Mouse (Mus musculus) midbrain, embryonic 12.5 days (tissue): ENCODE results near the gene Rrm1. TPM values are rescaled to one million over a fixed set of nuclear protein-coding genes. Genes with fewer than 3 reads are reported as not detected.
A peak's percentile ranks its signal among the peaks of the same experiment; 100 is the strongest.

Experiments
- ATAC-seq: fragments of 200-750 bp; cut with Nextera tagmentation; 2 replicates; pipeline ENCODE4 v1.8.0; 2017; ENCODE audit warnings: low read depth, moderate TSS enrichment, moderate library complexity; ENCODE audit not compliant: low FRiP score
- H3K27ac ChIP-seq: fragments of 300-500 bp; sonication (generic); replicated peaks from 2 replicates; pipeline ENCODE4 v1.5.1; 2016; ENCODE audit warnings: mild to moderate bottlenecking
- H3K27me3 ChIP-seq: fragments of 300-500 bp; sonication (generic); 2 replicates; pipeline ENCODE4 v1.6.1; 2016; ENCODE audit warnings: mild to moderate bottlenecking
- H3K36me3 ChIP-seq: fragments of 300-500 bp; sonication (generic); 2 replicates; pipeline ENCODE4 v1.6.1; 2016
- H3K4me1 ChIP-seq: fragments of 300-500 bp; sonication (generic); 2 replicates; pipeline ENCODE4 v1.6.1; 2016
- H3K4me2 ChIP-seq: fragments of 300-500 bp; sonication (generic); replicated peaks from 2 replicates; pipeline ENCODE4 v1.6.1; 2016; ENCODE audit warnings: mild to moderate bottlenecking, moderate library complexity
- H3K4me3 ChIP-seq: fragments of 300-500 bp; sonication (generic); 2 replicates; pipeline ENCODE4 v1.5.1; 2016; ENCODE audit warnings: mild to moderate bottlenecking
- H3K9ac ChIP-seq: fragments of 300-500 bp; sonication (generic); replicated peaks from 2 replicates; pipeline ENCODE4 v1.6.1; 2016; ENCODE audit warnings: mild to moderate bottlenecking, moderate library complexity
- H3K9me3 ChIP-seq: fragments of 300-500 bp; sonication (generic); 2 replicates; pipeline ENCODE4 v1.6.1; 2016; ENCODE audit warnings: mild to moderate bottlenecking
- WGBS: fragments of 180-500 bp; shearing (Covaris S2); methylation state at CpG from one replicate; pipeline ENCODE4 v1.1.7; 2016; 5-methylcytosine and 5-hydroxymethylcytosine counted together
- polyA plus RNA-seq: library from polyadenylated mRNA; unstranded; fragments of >200 nt; fragmentation: Nextera tagmentation; extraction: Ambion mirVana; gene quantifications from 2 replicates; pipeline ENCODE4 v1.2.1, GENCODE M21; 2016

Rrm1 gene
- polyA plus RNA-seq, 1 experiment from 2014 or later = 169 TPM

DNA sequence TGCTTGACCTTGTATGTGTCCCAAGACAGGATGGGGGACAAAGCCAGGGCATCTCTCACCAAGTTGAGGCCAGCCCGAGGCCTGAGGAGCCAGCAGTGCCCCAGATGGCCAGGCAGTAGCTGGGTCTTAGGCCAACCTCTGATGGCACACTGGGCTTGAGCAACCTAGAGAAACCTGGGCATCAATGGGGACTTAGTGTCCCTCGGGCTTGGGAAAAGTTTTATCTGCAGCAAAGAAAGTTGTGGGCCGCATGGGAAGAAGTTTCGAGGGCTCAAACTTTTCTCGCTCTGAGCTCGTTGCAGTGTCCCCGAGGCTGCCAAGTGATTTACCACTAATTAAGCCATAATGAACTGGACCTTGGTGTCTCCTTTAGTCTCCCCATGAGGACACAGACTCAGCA lies 68.2 kb downstream of the Rrm1 start:
- no peak overlapping the region for H3K27ac ChIP-seq
- H3K9me3 ChIP-seq = no peaks in the 10 kb centered on the region
- peaks cover 25% of the 10 kb centered on the region for H3K27me3 ChIP-seq
- H3K4me3 ChIP-seq = no peak overlapping the region
- no peak for ATAC-seq
- no peaks in the 10 kb centered on the region for H3K36me3 ChIP-seq
- no peak overlapping the region for H3K4me2 ChIP-seq
- H3K4me1 ChIP-seq = 0 out of 2 replicates have a peak, but pooled peaks cover 3% of the 10 kb centered on the region
- no peak overlapping the region for H3K9ac ChIP-seq
- 75% methylated on average over 7 of the region's 7 CpGs for WGBS

DNA sequence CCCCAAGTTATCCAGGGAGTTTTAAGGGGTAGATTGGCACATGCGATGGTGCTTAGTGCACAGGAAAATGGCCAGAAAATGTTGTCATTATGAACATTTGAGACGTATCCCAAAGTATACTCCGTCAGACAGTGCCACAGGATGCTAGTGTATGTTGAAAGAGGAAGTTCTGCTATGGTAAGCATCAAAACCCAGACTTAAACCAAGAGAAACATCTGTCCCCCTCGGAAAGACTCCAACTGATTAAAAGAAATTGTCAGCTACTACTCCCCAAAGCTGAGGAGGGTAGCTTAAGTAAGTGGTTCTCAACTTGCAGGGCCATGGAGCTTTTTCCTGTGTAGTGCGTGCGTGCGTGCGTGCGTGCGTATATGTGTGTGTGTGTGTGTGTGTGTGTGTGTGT lies 70.4 kb downstream of the Rrm1 start:
- ATAC-seq = no peak
- H3K36me3 ChIP-seq = no peaks in the 10 kb centered on the region
- H3K4me3 ChIP-seq = no peak overlapping the region
- no peak overlapping the region for H3K9ac ChIP-seq
- H3K27ac ChIP-seq = no peak overlapping the region
- 93% methylated on average over 10 of the region's 10 CpGs for WGBS
- peaks cover 25% of the 10 kb centered on the region for H3K27me3 ChIP-seq
- H3K4me1 ChIP-seq = 0 out of 2 replicates have a peak, but pooled peaks cover 3% of the 10 kb centered on the region
- H3K4me2 ChIP-seq = no peak overlapping the region
- H3K9me3 ChIP-seq = no peaks in the 10 kb centered on the region

DNA sequence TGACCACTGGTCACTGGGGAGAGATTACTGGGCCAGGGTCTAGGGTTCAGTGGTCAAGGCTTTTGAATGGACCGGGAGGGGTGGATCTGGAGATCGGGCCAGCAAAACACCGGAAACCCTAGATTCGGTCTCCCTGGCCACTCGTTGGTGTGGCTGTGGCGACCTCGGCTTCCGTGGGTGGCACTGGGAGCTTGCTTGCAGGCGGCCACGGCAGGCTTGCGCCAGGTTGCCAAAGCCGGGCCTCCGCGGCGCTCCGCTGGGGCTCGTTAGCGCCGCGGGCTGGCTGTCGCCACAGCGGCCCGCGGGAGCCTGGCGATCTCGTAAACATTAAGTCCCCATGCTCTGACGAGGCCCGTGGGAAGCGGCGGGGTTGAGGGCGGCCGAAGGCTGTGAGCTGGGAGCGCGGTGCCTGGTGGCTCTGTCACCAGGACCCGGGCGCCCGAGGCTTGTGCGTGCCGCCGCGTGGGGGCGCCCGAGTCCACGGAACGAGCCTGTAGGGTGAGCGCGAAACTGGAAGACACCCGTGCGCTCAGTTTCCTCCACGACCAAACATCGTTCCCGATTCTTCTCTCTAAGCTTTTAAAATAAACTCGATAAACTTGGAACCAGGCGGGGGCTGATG lies 71.4 kb downstream of the Rrm1 start:
- Histone ChIP-seq H3K4me2 (peak overlapping the region; percentile 84), H3K9me3 (no peaks in the 10 kb centered on the region), H3K4me1 (0 out of 2 replicates have a peak, but pooled peaks cover 3% of the 10 kb centered on the region), H3K27ac (no peak overlapping the region), H3K4me3 (peak overlapping the region; percentile 53), H3K9ac (peak overlapping the region; percentile 75), H3K27me3 (peaks cover 25% of the 10 kb centered on the region), H3K36me3 (no peaks in the 10 kb centered on the region)
- ATAC-seq = peak; percentile 95
- under 1% methylated on average over 54 of the region's 54 CpGs for WGBS

DNA sequence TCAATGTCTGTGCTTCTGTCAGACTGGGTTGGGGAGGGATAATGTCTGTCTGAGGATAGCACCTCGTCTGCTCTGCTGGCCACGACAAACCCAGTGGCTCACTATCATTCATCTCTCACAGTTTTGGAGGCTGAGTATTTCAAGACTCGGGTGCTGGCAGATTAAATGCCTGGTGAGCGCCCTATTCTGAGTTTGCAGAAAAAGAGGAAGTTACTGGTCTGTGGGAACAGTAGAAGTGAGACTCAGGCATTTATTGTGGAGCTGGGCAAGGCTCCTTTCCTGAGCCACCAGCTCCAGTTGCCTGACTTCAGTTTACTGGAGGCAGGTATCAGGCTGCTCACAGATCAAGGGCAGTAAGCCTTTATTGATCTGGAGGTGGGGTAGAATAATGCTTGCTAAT lies 72.6 kb downstream of the Rrm1 start:
- Histone ChIP-seq H3K9ac (no peak overlapping the region), H3K27me3 (peaks cover 25% of the 10 kb centered on the region), H3K4me3 (no peak overlapping the region), H3K4me2 (no peak overlapping the region), H3K4me1 (0 out of 2 replicates have a peak, but pooled peaks cover 3% of the 10 kb centered on the region), H3K36me3 (no peaks in the 10 kb centered on the region), H3K9me3 (no peaks in the 10 kb centered on the region), H3K27ac (no peak overlapping the region)
- no peak for ATAC-seq
- WGBS = 84% methylated on average over 4 of the region's 4 CpGs

DNA sequence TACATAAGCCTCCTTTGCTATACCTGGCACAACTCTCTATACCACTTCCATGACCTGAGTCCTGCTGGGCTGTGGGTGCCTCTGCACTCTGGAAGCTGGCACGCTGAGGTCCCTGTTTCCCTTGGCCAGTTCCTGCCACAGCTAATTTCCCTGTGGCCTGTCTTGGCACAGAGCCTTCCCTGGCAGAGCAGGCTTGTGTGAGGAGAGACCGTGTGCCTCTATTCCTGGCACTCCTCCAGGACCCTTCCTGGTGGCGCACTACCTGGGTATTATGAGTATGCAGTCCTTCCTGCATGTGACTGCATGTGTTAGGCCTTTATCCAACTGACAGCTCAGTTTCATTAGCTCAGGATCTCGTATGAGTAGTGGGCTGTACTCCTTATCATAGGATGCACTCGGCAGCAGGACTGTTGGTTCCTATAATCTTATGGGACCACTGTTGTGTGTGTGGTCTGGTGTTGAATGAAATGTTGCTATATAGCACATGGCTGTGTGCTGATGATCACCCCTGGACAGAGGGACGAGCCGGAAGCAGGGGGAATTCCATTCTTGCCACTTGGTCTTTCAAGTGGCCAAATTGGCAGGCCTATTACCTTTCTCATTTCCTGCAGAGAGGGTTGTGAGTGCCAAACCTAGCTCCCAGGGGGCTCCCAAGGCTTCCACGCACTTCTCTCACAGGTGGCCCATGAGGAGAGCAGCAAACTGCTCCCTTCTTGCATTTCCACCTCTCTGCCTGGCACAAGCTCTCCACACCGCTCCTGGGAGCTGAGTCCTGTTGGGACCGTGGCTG lies 75.0 kb downstream of the Rrm1 start:
- WGBS = 83% methylated on average over 10 of the region's 10 CpGs
- Histone ChIP-seq H3K36me3 (no peaks in the 10 kb centered on the region), H3K4me1 (0 out of 2 replicates have a peak, but pooled peaks cover 3% of the 10 kb centered on the region), H3K4me2 (no peak overlapping the region), H3K27ac (no peak overlapping the region), H3K9me3 (no peaks in the 10 kb centered on the region), H3K4me3 (no peak overlapping the region), H3K9ac (no peak overlapping the region), H3K27me3 (peaks cover 21% of the 10 kb centered on the region)
- no peak for ATAC-seq

DNA sequence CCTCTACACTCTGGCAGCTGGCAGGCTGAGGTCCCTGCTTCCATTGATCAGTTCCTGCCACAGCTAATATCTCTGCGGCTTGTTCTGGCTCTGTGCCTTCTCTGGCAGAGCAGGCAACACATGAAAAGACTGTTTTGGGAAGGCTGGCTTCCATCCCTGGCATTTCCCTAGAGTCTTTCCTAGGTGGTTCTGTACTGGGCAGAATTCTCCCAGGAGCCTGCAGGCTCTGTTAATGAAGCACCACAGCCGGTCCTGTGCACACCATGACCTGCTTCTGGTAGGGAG lies 75.5 kb downstream of the Rrm1 start:
- H3K4me3 ChIP-seq = no peak overlapping the region
- H3K36me3 ChIP-seq = no peaks in the 10 kb centered on the region
- no peak overlapping the region for H3K27ac ChIP-seq
- no peak overlapping the region for H3K4me2 ChIP-seq
- no peaks in the 10 kb centered on the region for H3K9me3 ChIP-seq
- no peak overlapping the region for H3K9ac ChIP-seq
- WGBS = 82% methylated on average over 2 of the region's 2 CpGs
- H3K4me1 ChIP-seq = 0 out of 2 replicates have a peak, but pooled peaks cover 3% of the 10 kb centered on the region
- H3K27me3 ChIP-seq = peaks cover 16% of the 10 kb centered on the region
- ATAC-seq = no peak

Other genes with a start within 250 kb of the Rrm1 start
- 43.3 and 45.8 TPM in 2 replicates for gene Nup98, start 231.5 kb upstream of the Rrm1 start, polyA plus RNA-seq
- 49.9 and 50.1 TPM in 2 replicates for gene Pgap2, start 231.5 kb upstream of the Rrm1 start, polyA plus RNA-seq
- 21.6 and 27.0 TPM in 2 replicates for gene Rhog, start 185.6 kb upstream of the Rrm1 start, polyA plus RNA-seq
- gene Stim1, start 173.9 kb upstream of the Rrm1 start, polyA plus RNA-seq = 14.7 and 16.2 TPM in 2 replicates
- 0.46 and 0.80 TPM in 2 replicates for gene Olfr543, start 40.0 kb downstream of the Rrm1 start, polyA plus RNA-seq
- gene Olfr544, start 46.6 kb downstream of the Rrm1 start, polyA plus RNA-seq = 0.20 and 0.24 TPM in 2 replicates
- gene Olfr545, start 57.9 kb downstream of the Rrm1 start, polyA plus RNA-seq = 0.11 and 0.14 TPM in 2 replicates
- not detected in 2 replicates for gene Olfr547, start 93.1 kb downstream of the Rrm1 start, polyA plus RNA-seq
- gene Olfr548-ps1, start 99.2 kb downstream of the Rrm1 start, polyA plus RNA-seq = not detected in 2 replicates
- not detected in 2 replicates for gene Olfr549, start 108.2 kb downstream of the Rrm1 start, polyA plus RNA-seq
- gene Trim21, start 123.8 kb downstream of the Rrm1 start, polyA plus RNA-seq = 0.26 and 0.94 TPM in 2 replicates
- not detected in 2 replicates for gene Olfr550, start 129.7 kb downstream of the Rrm1 start, polyA plus RNA-seq
- gene Olfr551, start 150.2 kb downstream of the Rrm1 start, polyA plus RNA-seq = not detected in 2 replicates
- gene Olfr552, start 156.1 kb downstream of the Rrm1 start, polyA plus RNA-seq = not detected in 2 replicates
- gene Olfr553, start 176.5 kb downstream of the Rrm1 start, polyA plus RNA-seq = not detected in 2 replicates
- not detected in 2 replicates for gene Olfr554, start 196.7 kb downstream of the Rrm1 start, polyA plus RNA-seq
- gene Olfr555, start 217.1 kb downstream of the Rrm1 start, polyA plus RNA-seq = not detected in 2 replicates
- not detected in 2 replicates for gene Olfr556, start 223.2 kb downstream of the Rrm1 start, polyA plus RNA-seq
- gene Trim68, start 245.6 kb downstream of the Rrm1 start, polyA plus RNA-seq = 9.5 and 9.6 TPM in 2 replicates